Mouse (Mus musculus) ES-E14 (cell line): Measurements from ENCODE around the gene Rgs17.

ENCODE experiments used
- CHD2 ChIP-seq: IDR thresholded peaks from 2 replicates; pipeline ENCODE4 v1.6.1; 2014; ENCODE audit warnings: mild to moderate bottlenecking, low read depth, low read length, inconsistent platforms
- MAFK ChIP-seq: IDR thresholded peaks from 2 replicates; pipeline ENCODE4 v1.6.1; 2014; ENCODE audit warnings: mild to moderate bottlenecking, low read depth, low read length, inconsistent platforms; ENCODE audit not compliant: insufficient read depth
- ZC3H11A ChIP-seq: IDR thresholded peaks from 2 replicates; pipeline ENCODE4 v1.6.1; 2012; ENCODE audit warnings: low read depth, mild to moderate bottlenecking, inconsistent platforms, low read length, borderline replicate concordance
- ZNF384 ChIP-seq: IDR thresholded peaks from 2 replicates; pipeline ENCODE4 v1.6.1; 2012; ENCODE audit warnings: low read depth, low read length, inconsistent platforms

DNA sequence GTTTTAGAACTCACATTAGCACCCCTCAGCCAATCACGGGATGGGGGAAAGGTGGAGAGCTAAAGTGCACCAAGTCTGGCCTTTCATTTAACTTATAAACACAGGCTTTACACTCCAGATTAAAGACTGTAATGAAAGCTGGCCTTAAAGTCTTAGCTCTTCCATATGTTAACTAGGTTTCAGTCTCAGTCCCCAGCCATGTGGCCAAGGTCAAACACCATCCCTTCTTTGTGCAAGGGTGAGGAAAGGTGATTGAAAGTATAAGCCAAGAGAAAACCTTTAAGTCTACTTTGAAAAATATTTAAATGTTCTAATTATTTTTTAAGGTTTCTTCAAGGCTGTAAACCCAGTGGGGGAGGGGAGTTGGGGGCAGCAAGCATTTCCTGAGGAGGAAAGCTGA, 118.5 kb downstream of the Rgs17 start:
- TF ChIP-seq CHD2 (no peak), ZNF384 (no peak), MAFK (no peak), ZC3H11A (no peak)
